Mouse (Mus musculus) hindbrain, embryonic 13.5 days (tissue): ENCODE data around the gene Cadps. TPM values are rescaled to one million over a fixed set of nuclear protein-coding genes. Genes with fewer than 3 reads are reported as not detected.

Experiments used
- ATAC-seq: fragments of 200-750 bp; cut with Nextera tagmentation; 2 replicates; pipeline ENCODE4 v1.8.0; 2017; ENCODE audit warnings: moderate TSS enrichment; ENCODE audit not compliant: low FRiP score
- H3K27ac ChIP-seq: fragments of 300-500 bp; sonication (generic); 2 replicates; pipeline ENCODE4 v1.5.1; 2015; ENCODE audit warnings: inconsistent platforms, mild to moderate bottlenecking, moderate library complexity
- H3K27me3 ChIP-seq: fragments of 300-500 bp; sonication (generic); 2 replicates; pipeline ENCODE4 v1.6.1; 2015; ENCODE audit warnings: mild to moderate bottlenecking, inconsistent platforms
- H3K36me3 ChIP-seq: fragments of 300-500 bp; sonication (generic); 2 replicates; pipeline ENCODE4 v1.6.1; 2015; ENCODE audit warnings: mild to moderate bottlenecking, inconsistent platforms
- H3K4me1 ChIP-seq: fragments of 300-500 bp; sonication (generic); replicated peaks from 2 replicates; pipeline ENCODE4 v1.6.1; 2015; ENCODE audit warnings: inconsistent platforms
- H3K4me2 ChIP-seq: fragments of 300-500 bp; sonication (generic); 2 replicates; pipeline ENCODE4 v1.6.1; 2015; ENCODE audit warnings: inconsistent platforms, mild to moderate bottlenecking, moderate library complexity
- H3K4me3 ChIP-seq: fragments of 300-500 bp; sonication (generic); 2 replicates; pipeline ENCODE4 v1.5.1; 2015; ENCODE audit warnings: mild to moderate bottlenecking, inconsistent platforms
- H3K9ac ChIP-seq: fragments of 300-500 bp; sonication (generic); 2 replicates; pipeline ENCODE4 v1.6.1; 2015; ENCODE audit warnings: mild to moderate bottlenecking, inconsistent platforms
- H3K9me3 ChIP-seq: fragments of 300-500 bp; sonication (generic); 2 replicates; pipeline ENCODE4 v1.6.1; 2016; ENCODE audit warnings: inconsistent platforms
- WGBS: fragments of 180-500 bp; shearing (Covaris S2); methylation state at CpG from one replicate; pipeline ENCODE4 v1.1.7; 2015; 5-methylcytosine and 5-hydroxymethylcytosine counted together
- polyA plus RNA-seq: library from polyadenylated mRNA; unstranded; fragments of >200 nt; fragmentation: Nextera tagmentation; extraction: Ambion mirVana; gene quantifications from 2 replicates; pipeline ENCODE4 v1.2.1, GENCODE M21; 2015

The Cadps gene
- polyA plus RNA-seq, 1 experiment from 2014 or later = 33.9 TPM

GRCm38 (mm10) chr14:12637121-12637754 is 185.6 kb downstream of the Cadps start:
- no peak overlapping the region for H3K9ac ChIP-seq
- H3K4me1 ChIP-seq = 0 out of 2 replicates have a peak, but pooled peaks cover 3% of the 10 kb centered on the region
- H3K27me3 ChIP-seq = no peaks in the 10 kb centered on the region
- no peak for ATAC-seq
- no peaks in the 10 kb centered on the region for H3K36me3 ChIP-seq
- no peak overlapping the region for H3K4me3 ChIP-seq
- WGBS = 67% methylated on average over 7 of the region's 7 CpGs
- no peaks in the 10 kb centered on the region for H3K9me3 ChIP-seq
- no peak overlapping the region for H3K4me2 ChIP-seq
- H3K27ac ChIP-seq = peak overlapping the region; percentile 36; the same call in 1 of the 2 replicates

GRCm38 (mm10) chr14:12624256-12625130 is 198.4 kb downstream of the Cadps start:
- ATAC-seq = peak; percentile 27; the same call in 1 of the 2 replicates
- H3K27ac ChIP-seq = 0 out of 2 replicates have a peak overlapping the region, but pooled peaks have one; percentile 1

GRCm38 (mm10) chr14:12607025-12607424 is 215.9 kb downstream of the Cadps start:
- no peak overlapping the region for H3K27ac ChIP-seq
- no peak overlapping the region for H3K4me3 ChIP-seq
- H3K9ac ChIP-seq = no peak overlapping the region
- H3K9me3 ChIP-seq = no peaks in the 10 kb centered on the region
- H3K27me3 ChIP-seq = no peaks in the 10 kb centered on the region
- no peaks in the 10 kb centered on the region for H3K4me1 ChIP-seq
- no peak for ATAC-seq
- H3K36me3 ChIP-seq = peaks cover 18% of the 10 kb centered on the region
- WGBS = 86% methylated on average over 4 of the region's 4 CpGs
- no peak overlapping the region for H3K4me2 ChIP-seq

More at GRCm38 (mm10) chr14:12624256-12625130, 198.4 kb downstream of the Cadps start:
- Histone ChIP-seq H3K4me2 (no peak overlapping the region), H3K9ac (no peak overlapping the region), H3K4me3 (no peak overlapping the region), H3K27me3 (no peaks in the 10 kb centered on the region), H3K9me3 (no peaks in the 10 kb centered on the region), H3K36me3 (no peaks in the 10 kb centered on the region), H3K4me1 (peaks cover 6% of the 10 kb centered on the region; the same call in 1 of the 2 replicates)
- WGBS = 83% methylated on average over 11 of the region's 11 CpGs

- no peak for ATAC-seq
These were observed 216.7 kb downstream of the Cadps start for GRCm38 (mm10) chr14:12606202-12606601.

DNA sequence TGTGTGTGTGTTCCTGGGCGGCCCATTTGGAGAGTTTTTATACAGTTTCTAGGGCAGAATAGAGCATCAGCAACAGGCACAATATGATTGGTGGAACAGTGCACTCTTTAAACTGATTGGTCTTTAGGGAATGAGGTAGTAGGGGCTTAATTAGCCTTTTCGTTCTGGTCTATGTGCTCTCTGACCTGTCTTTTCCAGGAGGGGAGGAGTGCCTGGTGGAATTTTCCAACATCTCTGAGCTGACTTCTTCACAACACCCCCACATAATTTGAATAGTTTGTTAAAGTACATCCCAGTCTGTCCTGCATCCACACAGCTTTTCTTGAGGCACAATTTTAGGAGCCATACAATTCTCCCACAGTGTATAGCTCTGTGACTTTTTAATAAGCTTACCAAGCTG is 220.8 kb downstream of the Cadps start:
- WGBS = 81% methylated on average over 2 of the region's 2 CpGs
- no peak for ATAC-seq

More at GRCm38 (mm10) chr14:12606202-12606601, 216.7 kb downstream of the Cadps start:
- Histone ChIP-seq H3K9ac (no peak overlapping the region), H3K4me2 (no peak overlapping the region), H3K4me1 (no peaks in the 10 kb centered on the region), H3K27ac (no peak overlapping the region), H3K9me3 (no peaks in the 10 kb centered on the region), H3K4me3 (no peak overlapping the region), H3K27me3 (no peaks in the 10 kb centered on the region), H3K36me3 (peaks cover 22% of the 10 kb centered on the region)
- 80% methylated on average over 4 of the region's 4 CpGs for WGBS

DNA sequence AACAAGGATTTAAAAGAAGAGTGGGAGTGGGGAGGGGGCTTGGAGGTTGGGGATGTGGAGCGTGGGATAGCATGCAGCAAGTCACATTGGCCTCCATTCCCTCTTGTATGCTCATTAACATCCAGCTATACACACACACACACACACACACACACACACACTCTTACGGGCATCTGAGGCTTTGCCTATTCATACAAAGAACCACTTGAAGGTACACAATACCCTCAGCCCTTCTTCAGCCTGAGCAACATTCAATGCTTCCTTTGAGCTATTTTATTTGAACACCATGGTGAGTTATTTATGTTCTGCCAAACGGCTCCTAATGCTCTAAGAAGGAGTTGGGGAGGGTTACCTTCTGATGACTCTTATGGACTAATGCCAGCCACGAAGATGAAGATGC is 227.6 kb downstream of the Cadps start:
- no peak overlapping the region for H3K9ac ChIP-seq
- WGBS = 37% methylated on average over 4 of the region's 4 CpGs
- H3K4me2 ChIP-seq = no peak overlapping the region
- no peaks in the 10 kb centered on the region for H3K9me3 ChIP-seq
- peak; percentile 70 for ATAC-seq
- no peaks in the 10 kb centered on the region for H3K27me3 ChIP-seq
- H3K4me1 ChIP-seq = peaks cover 6% of the 10 kb centered on the region; the same call in 1 of the 2 replicates
- H3K27ac ChIP-seq = no peak overlapping the region
- H3K4me3 ChIP-seq = no peak overlapping the region
- H3K36me3 ChIP-seq = peaks cover 16% of the 10 kb centered on the region; the same call in 1 of the 2 replicates

More for the DNA sequence above, 220.8 kb downstream of the Cadps start:
- Histone ChIP-seq H3K27me3 (no peaks in the 10 kb centered on the region), H3K27ac (no peak overlapping the region), H3K36me3 (peaks cover 26% of the 10 kb centered on the region), H3K9me3 (no peaks in the 10 kb centered on the region), H3K4me2 (no peak overlapping the region), H3K4me3 (no peak overlapping the region), H3K4me1 (no peaks in the 10 kb centered on the region), H3K9ac (no peak overlapping the region)

GRCm38 (mm10) chr14:12592472-12593075 is 230.3 kb downstream of the Cadps start:
- Histone ChIP-seq H3K4me1 (peaks cover 6% of the 10 kb centered on the region; the same call in 1 of the 2 replicates), H3K27me3 (no peaks in the 10 kb centered on the region), H3K4me3 (no peak overlapping the region), H3K9me3 (no peaks in the 10 kb centered on the region), H3K9ac (no peak overlapping the region), H3K27ac (peak overlapping the region; percentile 31; the same call in 1 of the 2 replicates), H3K4me2 (no peak overlapping the region), H3K36me3 (peaks cover 14% of the 10 kb centered on the region; the same call in 1 of the 2 replicates)
- peak; percentile 58; the same call in 1 of the 2 replicates for ATAC-seq
- WGBS = 72% methylated on average over 5 of the region's 5 CpGs

GRCm38 (mm10) chr14:12591829-12592228 is 231.1 kb downstream of the Cadps start:
- H3K4me1 ChIP-seq = peaks cover 6% of the 10 kb centered on the region; the same call in 1 of the 2 replicates
- no peak overlapping the region for H3K4me2 ChIP-seq
- no peaks in the 10 kb centered on the region for H3K27me3 ChIP-seq
- no peak overlapping the region for H3K4me3 ChIP-seq
- no peak overlapping the region for H3K9ac ChIP-seq
- peaks cover 9% of the 10 kb centered on the region; the same call in 1 of the 2 replicates for H3K36me3 ChIP-seq
- no peaks in the 10 kb centered on the region for H3K9me3 ChIP-seq
- ATAC-seq = no peak
- no peak overlapping the region for H3K27ac ChIP-seq

DNA sequence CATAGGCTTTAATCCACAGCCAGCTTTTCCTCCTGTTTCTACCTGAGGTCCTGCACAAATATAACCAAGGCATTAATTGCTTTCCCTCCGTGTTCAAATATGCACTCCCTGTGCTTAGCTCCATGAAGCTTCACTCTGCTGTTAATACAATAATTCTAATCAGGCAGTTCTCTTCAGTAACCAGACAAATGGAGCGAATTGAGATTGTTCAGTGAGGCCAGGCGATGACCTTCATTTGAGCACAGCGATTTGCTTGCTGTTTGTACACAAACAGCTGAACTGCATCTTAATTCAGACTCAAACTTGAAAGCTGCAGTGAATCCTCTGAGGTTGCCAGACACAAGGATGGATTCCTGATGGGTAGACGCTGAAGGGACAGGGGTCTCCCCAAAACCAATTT is 239.3 kb downstream of the Cadps start:
- 84% methylated on average over 5 of the region's 5 CpGs for WGBS
- no peak overlapping the region for H3K4me3 ChIP-seq
- no peak overlapping the region for H3K4me2 ChIP-seq
- ATAC-seq = no peak
- H3K27ac ChIP-seq = no peak overlapping the region
- H3K4me1 ChIP-seq = peaks cover 12% of the 10 kb centered on the region; the same call in 1 of the 2 replicates
- H3K27me3 ChIP-seq = no peaks in the 10 kb centered on the region
- H3K9me3 ChIP-seq = no peaks in the 10 kb centered on the region
- no peak overlapping the region for H3K9ac ChIP-seq
- H3K36me3 ChIP-seq = no peaks in the 10 kb centered on the region; the same call in 1 of the 2 replicates

- WGBS = 62% methylated on average over 5 of the region's 5 CpGs
- H3K27ac ChIP-seq = no peak overlapping the region
These were observed 241.2 kb downstream of the Cadps start for GRCm38 (mm10) chr14:12581657-12582056.

DNA sequence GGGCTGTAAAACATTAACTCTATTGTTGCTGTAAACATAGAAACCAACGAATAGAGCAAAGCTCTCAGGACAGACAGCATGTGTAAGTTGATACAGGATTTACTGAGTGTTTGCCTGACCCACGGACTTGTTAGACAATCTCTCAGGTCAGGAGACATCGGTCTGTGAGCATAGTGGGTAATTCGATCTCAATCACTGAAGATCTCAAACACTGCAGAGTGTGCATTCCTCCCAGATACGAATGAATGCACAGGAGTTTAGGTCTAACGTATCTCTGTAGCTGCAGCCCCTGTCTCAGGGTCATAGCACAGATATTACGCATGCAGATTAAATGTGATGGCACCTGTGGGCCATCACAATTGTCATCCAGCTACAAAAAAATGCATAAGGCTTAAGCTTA is 242.1 kb downstream of the Cadps start:
- H3K9ac ChIP-seq = no peak overlapping the region

More at GRCm38 (mm10) chr14:12581657-12582056, 241.2 kb downstream of the Cadps start:
- Histone ChIP-seq H3K4me2 (no peak overlapping the region), H3K9ac (no peak overlapping the region), H3K4me1 (peaks cover 12% of the 10 kb centered on the region; the same call in 1 of the 2 replicates), H3K4me3 (no peak overlapping the region), H3K36me3 (no peaks in the 10 kb centered on the region; the same call in 1 of the 2 replicates), H3K9me3 (no peaks in the 10 kb centered on the region), H3K27me3 (no peaks in the 10 kb centered on the region)
- ATAC-seq = no peak

DNA sequence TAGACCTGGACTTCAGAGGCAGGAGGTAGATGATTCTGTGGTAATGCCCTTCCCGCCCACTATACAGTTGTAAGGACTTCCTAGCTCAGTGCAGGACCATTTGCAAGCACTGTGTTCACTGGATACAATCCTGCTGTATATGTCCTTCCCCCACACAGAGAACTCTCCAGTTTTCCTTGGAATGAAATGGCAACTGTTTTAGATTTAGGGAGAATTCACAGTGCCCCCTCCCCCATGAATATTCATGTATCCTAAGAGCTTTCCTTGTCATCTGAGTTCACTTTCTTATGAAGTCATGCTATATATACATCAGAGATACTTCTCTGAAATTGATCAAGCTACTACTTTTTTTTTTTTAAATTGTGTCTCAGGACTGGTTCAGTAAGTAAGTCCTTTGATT is 244.7 kb downstream of the Cadps start:
- H3K9me3 ChIP-seq = no peaks in the 10 kb centered on the region
- H3K4me1 ChIP-seq = peaks cover 12% of the 10 kb centered on the region; the same call in 1 of the 2 replicates
- H3K27ac ChIP-seq = no peak overlapping the region
- no peak for ATAC-seq
- H3K4me2 ChIP-seq = no peak overlapping the region
- H3K36me3 ChIP-seq = no peaks in the 10 kb centered on the region
- H3K9ac ChIP-seq = no peak overlapping the region
- WGBS = 90% methylated on average over 1 of the region's 1 CpGs
- H3K4me3 ChIP-seq = no peak overlapping the region
- no peaks in the 10 kb centered on the region for H3K27me3 ChIP-seq

More for the DNA sequence above, 242.1 kb downstream of the Cadps start:
- H3K9me3 ChIP-seq = no peaks in the 10 kb centered on the region
- no peak overlapping the region for H3K4me3 ChIP-seq
- no peak overlapping the region for H3K4me2 ChIP-seq
- WGBS = 43% methylated on average over 7 of the region's 7 CpGs
- H3K27me3 ChIP-seq = no peaks in the 10 kb centered on the region
- H3K27ac ChIP-seq = no peak overlapping the region
- H3K4me1 ChIP-seq = peaks cover 12% of the 10 kb centered on the region; the same call in 1 of the 2 replicates
- no peaks in the 10 kb centered on the region; the same call in 1 of the 2 replicates for H3K36me3 ChIP-seq
- no peak for ATAC-seq
